In genomic region chr11:119206562-119206961, GRCm38 (mm10) we compare ENCODE assay signal across 8 mouse cellular contexts. TPM values are rescaled to one million over a fixed set of nuclear protein-coding genes. Genes with fewer than 3 reads are reported as not detected.
DNase-seq lines count a peak whose midpoint lies in the region; ATAC-seq and TF ChIP-seq lines count a peak whose summit lies in the region.

No protein-coding gene starts in this region.

- TF ChIP-seq POLR2A in bone marrow, adult 2 months (IDR thresholded peaks at IDR 0.05; ENCODE audit: borderline replicate concordance, control insufficient read depth, low read depth, low read length), result no peak

- peaks cover 1 to 9% of the 10 kb centered on the region in 2 experiments; a peak in 1 of 4 replicates for H3K4me1 ChIP-seq in ES-E14 (ENCODE audit: control insufficient read depth in 2 of 2, insufficient read depth in 2 of 2, low read length in 2 of 2, poor library complexity in 1 of 2)
- H3K4me1 ChIP-seq in bone marrow, adult 2 months (ENCODE audit: control insufficient read depth, insufficient read depth, low read length), result no peaks in the 10 kb centered on the region

- no peak overlapping the region for H3K9ac ChIP-seq in ES-E14 (ENCODE audit: insufficient read depth, low read depth, low read length, poor library complexity, severe bottlenecking)

- H3K4me3 ChIP-seq in ES-E14 (ENCODE audit: insufficient read depth in 1 of 2, low read depth in 1 of 2, low read length in 2 of 2, poor library complexity in 1 of 2, severe bottlenecking in 1 of 2), result no peak overlapping the region
- no peak overlapping the region for H3K4me3 ChIP-seq in bone marrow, adult 2 months (replicated peaks; ENCODE audit: control insufficient read depth, low read depth, low read length)

- TF ChIP-seq CTCF in bone marrow, adult 2 months (IDR thresholded peaks at IDR 0.05; ENCODE audit: control insufficient read depth, insufficient read depth, low read length), result peak; percentile 91

- peak; percentile 57 for DNase-seq in layer of hippocampus, adult 11-12 months (ENCODE audit: low spot score)
- DNase-seq in layer of hippocampus, adult 9-10 months (ENCODE audit: low spot score), result no peak
- peak; percentile 51 for DNase-seq in ES-E14 (ENCODE audit: low read depth, low spot score)
- peak; percentile 73 to 80 for DNase-seq in layer of hippocampus, postnatal 10 days (ENCODE audit: low spot score in 2 of 2)
- peak; percentile 68 to 73 for DNase-seq in urinary bladder, postnatal 36 days (ENCODE audit: low spot score in 2 of 2)

- 36% methylated on average over 5 of the region's 5 CpGs for WGBS in bone marrow, adult 2 months

- no peak overlapping the region for H3K27ac ChIP-seq in ES-E14 (ENCODE audit: insufficient read depth, low read depth, low read length, poor library complexity, severe bottlenecking)
- H3K27ac ChIP-seq in bone marrow, adult 2 months (ENCODE audit: control insufficient read depth, insufficient read depth, low read depth, low read length, poor library complexity), result no peak overlapping the region

- ATAC-seq in erythroblast, adult 5-6 weeks (replicated peaks; ENCODE audit: low FRiP score, poor library complexity, severe bottlenecking), result 0 out of 2 replicates have a peak, but pooled peaks have one; percentile 56
- peak; percentile 62 for ATAC-seq in megakaryocyte-erythroid progenitor cell, adult 5-6 weeks (replicated peaks; ENCODE audit: low FRiP score, low TSS enrichment, poor library complexity, severe bottlenecking)

- H3K9me3 ChIP-seq in ES-E14 (ENCODE audit: control insufficient read depth, insufficient read depth, low read depth, low read length), result no peaks in the 10 kb centered on the region

- in situ Hi-C loops in ES-E14 (cut with MboI; ENCODE audit: low sequenced_read_pairs in 2 of 2, unreplicated experiment in 2 of 2), result no loop called here

- H3K36me3 ChIP-seq in ES-E14 (ENCODE audit: control insufficient read depth, insufficient read depth, low read length, poor library complexity, severe bottlenecking), result peaks cover 5% of the 10 kb centered on the region; the same call in 1 of the 2 replicates

TF ChIP-seq in ES-E14, 5 proteins besides CTCF, POLR2A, EP300 and RAD21:
- no peak for TF ChIP-seq HCFC1 (IDR thresholded peaks at IDR 0.05; ENCODE audit: borderline replicate concordance, insufficient read depth, low read length)
- no peak for TF ChIP-seq CHD2 (IDR thresholded peaks at IDR 0.05; ENCODE audit: low read depth, low read length)
- TF ChIP-seq MAFK (IDR thresholded peaks at IDR 0.05; ENCODE audit: insufficient read depth, low read depth, low read length), result no peak
- no peak for TF ChIP-seq ZC3H11A (IDR thresholded peaks at IDR 0.05; ENCODE audit: borderline replicate concordance, low read depth, low read length)
- 0 out of 2 replicates have a peak, but pooled peaks have one; percentile 3 for TF ChIP-seq ZNF384 (IDR thresholded peaks at IDR 0.05; ENCODE audit: low read depth, low read length)
TF ChIP-seq in ES-E14: peak in this region for 1.

RNA-seq across cellular contexts. Expression of gene Tbc1d16, which starts 21.7 kb away (rescaled TPM):
- 6.3 and 10.1 TPM in 2 replicates for total RNA-seq in ES-E14 (2012; rRNA removed)
- 0.74 and 1.2 TPM in 2 replicates for polyA plus RNA-seq in bone marrow, adult 2 months (2011; ENCODE audit: insufficient read depth, insufficient read length, low replicate concordance, missing spikeins)
- 0.38 TPM in 1 of 2 replicates, not detected in the other for total RNA-seq in erythroblast, adult 5-6 weeks (2015; ENCODE audit: low replicate concordance)
- total RNA-seq in erythroblast, adult 5-6 weeks (2017; ENCODE audit: low replicate concordance), result 0.09 and 0.42 TPM in 2 replicates
- 100 to 1,000 TPM; 111 to 115 TPM for total RNA-seq in layer of hippocampus, postnatal 10 days (2021)
- 0.35 and 1.2 TPM in 2 replicates for total RNA-seq in megakaryocyte-erythroid progenitor cell, adult 5-6 weeks (2014; fragmentation: Nextera tagmentation)
- 0.61 and 2.0 TPM in 2 replicates for total RNA-seq in megakaryocyte-erythroid progenitor cell, adult 5-6 weeks (2017)

RNA-seq across cellular contexts. Expression of gene Ccdc40, which starts 21.8 kb away (rescaled TPM):
- total RNA-seq in ES-E14 (2012; rRNA removed), result 6.2 and 6.4 TPM in 2 replicates
- 0.90 TPM in 1 of 2 replicates, not detected in the other for polyA plus RNA-seq in bone marrow, adult 2 months (2011; ENCODE audit: insufficient read depth, insufficient read length, low replicate concordance, missing spikeins)
- not detected in 2 replicates for total RNA-seq in erythroblast, adult 5-6 weeks (2015; ENCODE audit: low replicate concordance)
- total RNA-seq in erythroblast, adult 5-6 weeks (2017; ENCODE audit: low replicate concordance), result 0.56 and 1.5 TPM in 2 replicates
- total RNA-seq in layer of hippocampus, postnatal 10 days (2021), result 1 to 10 TPM; 4.8 to 5.2 TPM
- 6.4 and 8.6 TPM in 2 replicates for total RNA-seq in megakaryocyte-erythroid progenitor cell, adult 5-6 weeks (2014; fragmentation: Nextera tagmentation)
- total RNA-seq in megakaryocyte-erythroid progenitor cell, adult 5-6 weeks (2017), result 4.3 and 13.1 TPM in 2 replicates

Comparison
In these comparisons a context has a peak if more than half of its experiments do, and no peak if none do; other contexts are left out.
1. RNA of gene Tbc1d16, which starts 21.7 kb away (total RNA-seq): 111 to 115 TPM in layer of hippocampus, postnatal 10 days; 6.3 to 10.1 TPM in ES-E14, 0.35 to 2.0 TPM in megakaryocyte-erythroid progenitor cell, adult 5-6 weeks and 0.09 to 0.42 TPM in erythroblast, adult 5-6 weeks; every median in the first group is over 10 times any median in the second.